Mouse (Mus musculus): Measurements from ENCODE around the gene Cmss1.

The Cmss1 gene

GRCm38 (mm10) chr16:57514371-57514770, 92.3 kb downstream of the Cmss1 start:
- no peak for DNase-seq (ENCODE audit: low read depth, low spot score)

GRCm38 (mm10) chr16:57513562-57513961, 93.1 kb downstream of the Cmss1 start:
- DNase-seq (ENCODE audit: low read depth, low spot score): no peak

DNA sequence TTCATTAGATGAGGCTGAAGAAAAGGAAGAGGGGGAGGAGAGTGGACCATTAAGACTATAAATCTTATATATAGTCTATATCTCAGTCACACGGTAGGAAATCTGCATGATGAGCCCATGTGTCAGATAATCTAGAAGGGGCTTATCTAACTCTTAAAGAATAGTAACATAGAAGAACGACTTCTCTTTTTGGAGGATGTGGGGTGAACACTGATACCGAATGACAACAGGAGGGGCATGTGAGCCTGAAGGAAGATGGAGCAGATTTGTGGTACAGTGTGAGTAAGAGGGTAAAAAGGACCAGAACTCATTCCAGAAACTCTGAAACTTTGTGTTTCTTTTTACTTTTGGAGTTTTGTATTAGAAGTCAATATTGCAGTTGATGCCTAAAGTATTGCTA, 97.6 kb downstream of the Cmss1 start:
- DNase-seq (ENCODE audit: low read depth, low spot score): no peak

GRCm38 (mm10) chr16:57508351-57508750, 98.3 kb downstream of the Cmss1 start:
- DNase-seq (ENCODE audit: low read depth, low spot score): no peak

DNA sequence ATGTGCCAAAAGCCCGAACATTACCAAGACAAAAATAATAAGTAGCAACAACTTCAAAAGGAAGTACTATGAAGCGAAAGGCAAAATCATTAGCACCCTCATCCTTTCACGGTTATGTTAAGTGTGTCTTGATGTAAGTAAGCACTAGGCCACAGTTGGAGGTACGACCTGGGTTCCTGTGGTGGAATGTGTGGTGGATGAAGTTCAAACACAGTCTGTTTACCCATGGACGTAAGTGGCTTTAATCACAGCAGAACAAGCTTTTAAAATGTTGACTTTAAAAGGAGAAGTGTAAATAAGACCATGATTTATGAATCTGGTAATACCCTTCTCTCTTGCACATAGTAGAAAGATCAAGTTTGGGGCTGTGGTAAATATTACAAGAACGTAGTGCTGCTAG, 100.5 kb downstream of the Cmss1 start:
- DNase-seq (ENCODE audit: low read depth, low spot score): no peak

- no peak for DNase-seq (ENCODE audit: low read depth, low spot score)
Observed at GRCm38 (mm10) chr16:57504728-57505127, 101.9 kb downstream of the Cmss1 start.

GRCm38 (mm10) chr16:57502761-57503160, 103.9 kb downstream of the Cmss1 start:
- DNase-seq (ENCODE audit: low read depth, low spot score): no peak

DNA sequence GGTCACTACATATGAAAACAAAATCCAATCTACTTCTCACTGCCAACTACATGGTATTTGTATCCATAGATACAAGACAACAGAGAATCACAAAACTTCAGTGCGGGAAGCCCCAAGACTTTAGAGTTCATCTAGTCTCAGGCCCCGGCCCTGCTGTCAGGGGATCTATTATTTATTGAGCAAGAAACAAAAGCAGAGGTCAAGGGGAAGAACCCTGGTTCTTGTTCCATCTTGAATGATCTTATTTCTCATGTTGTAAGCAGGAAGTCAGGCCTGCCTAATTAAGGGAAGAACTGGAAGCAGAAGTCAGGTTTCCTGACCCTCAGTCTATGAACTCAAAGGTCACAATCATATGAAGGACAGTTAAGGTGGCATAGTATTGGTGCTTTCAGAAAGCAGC, 104.4 kb downstream of the Cmss1 start:
- DNase-seq (ENCODE audit: low read depth, low spot score): no peak

DNA sequence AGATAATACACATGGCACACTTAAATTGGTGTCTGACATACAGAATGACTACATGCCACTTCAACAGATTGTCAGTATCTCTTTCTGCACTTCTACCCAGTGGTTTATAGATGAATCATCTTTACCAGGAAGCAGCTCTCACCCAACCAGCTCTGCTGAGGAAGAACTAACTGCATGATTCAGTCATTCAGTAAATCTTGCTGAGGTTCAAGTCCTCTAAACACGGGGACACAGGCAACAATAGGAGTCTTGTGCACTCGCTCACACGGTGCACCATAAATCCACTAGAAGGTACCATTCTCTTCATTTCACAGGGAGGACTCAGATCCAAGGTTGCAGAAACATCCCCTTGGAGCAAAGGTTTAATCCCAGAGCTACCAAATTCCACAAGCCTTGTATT, 105.8 kb downstream of the Cmss1 start:
- no peak for DNase-seq (ENCODE audit: low read depth, low spot score)

- DNase-seq (ENCODE audit: low read depth, low spot score): no peak
Observed at GRCm38 (mm10) chr16:57496437-57497173, 110.1 kb downstream of the Cmss1 start.

- DNase-seq (ENCODE audit: low read depth, low spot score): no peak
Observed at GRCm38 (mm10) chr16:57495476-57496203, 111.0 kb downstream of the Cmss1 start.

- no peak for DNase-seq (ENCODE audit: low read depth, low spot score)
Observed at GRCm38 (mm10) chr16:57491853-57492252, 114.8 kb downstream of the Cmss1 start.

DNA sequence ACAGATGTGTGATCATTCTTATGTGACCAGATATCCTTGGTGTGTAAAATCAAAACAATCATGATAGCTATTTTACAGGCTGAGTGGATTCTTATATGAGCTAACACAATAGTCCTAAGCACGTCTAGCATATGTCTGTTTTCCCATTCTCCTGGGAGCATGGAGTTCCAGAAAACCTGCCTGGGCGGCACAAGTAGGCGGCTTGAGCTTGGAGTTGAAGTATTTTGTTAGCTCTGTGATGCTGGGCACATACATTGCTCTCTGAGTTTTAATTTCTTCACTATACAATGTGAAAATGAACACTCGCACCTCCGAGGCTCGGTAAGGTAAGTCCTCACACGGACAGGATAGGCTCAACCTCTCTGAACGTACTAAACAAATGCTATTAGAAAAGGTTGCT, 116.0 kb downstream of the Cmss1 start:
- no peak for DNase-seq (ENCODE audit: low read depth, low spot score)

GRCm38 (mm10) chr16:57488661-57489060, 118.0 kb downstream of the Cmss1 start:
- no peak for DNase-seq (ENCODE audit: low read depth, low spot score)

GRCm38 (mm10) chr16:57486266-57486665, 120.4 kb downstream of the Cmss1 start:
- DNase-seq (ENCODE audit: low read depth, low spot score): no peak

- DNase-seq (ENCODE audit: low read depth, low spot score): no peak
Observed at GRCm38 (mm10) chr16:57485265-57485664, 121.4 kb downstream of the Cmss1 start.

- no peak for DNase-seq (ENCODE audit: low read depth, low spot score)
Observed at GRCm38 (mm10) chr16:57484043-57484795, 122.4 kb downstream of the Cmss1 start.

DNA sequence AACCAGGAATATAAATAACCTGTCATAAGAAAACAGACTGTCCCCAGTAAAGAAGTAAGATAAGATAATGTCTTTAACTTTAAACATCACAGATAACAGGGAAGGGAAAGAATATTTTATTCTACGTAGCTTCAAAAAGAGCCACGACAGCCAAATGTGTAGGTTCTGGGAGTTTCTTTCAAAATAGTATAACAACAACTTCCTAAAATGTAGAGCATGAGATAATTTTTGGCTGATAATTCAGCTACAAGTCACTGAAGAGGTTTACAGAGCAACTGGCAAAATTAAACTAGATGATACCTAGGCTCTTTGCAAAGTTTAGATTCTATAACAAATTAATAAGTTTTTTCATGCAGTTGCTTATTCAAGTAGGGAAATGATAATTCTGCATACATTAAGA, 123.2 kb downstream of the Cmss1 start:
- DNase-seq (ENCODE audit: low read depth, low spot score): no peak

DNA sequence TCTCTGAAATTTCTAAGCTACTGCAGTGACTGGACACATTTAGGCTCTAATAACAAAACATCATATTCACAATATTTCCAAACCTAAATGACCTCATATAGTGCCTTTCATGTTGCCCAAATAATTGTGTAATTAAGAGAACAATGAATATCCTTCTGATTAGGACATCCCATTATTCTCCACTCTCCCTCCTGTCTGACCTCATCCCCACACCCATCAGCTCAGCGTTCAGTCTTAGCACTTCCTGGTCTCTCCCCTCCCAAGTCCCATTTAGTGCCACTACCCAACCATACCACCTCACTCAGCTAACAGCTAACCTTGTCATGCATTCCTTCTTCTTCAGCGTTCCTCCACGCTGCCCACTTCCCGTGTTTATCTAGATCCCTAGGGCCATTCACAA, 123.8 kb downstream of the Cmss1 start:
- no peak for DNase-seq (ENCODE audit: low read depth, low spot score)

- no peak for DNase-seq (ENCODE audit: low read depth, low spot score)
Observed at GRCm38 (mm10) chr16:57482264-57482663, 124.4 kb downstream of the Cmss1 start.

GRCm38 (mm10) chr16:57479776-57480175, 126.9 kb downstream of the Cmss1 start:
- no peak for DNase-seq (ENCODE audit: low read depth, low spot score)

- no peak for DNase-seq (ENCODE audit: low read depth, low spot score)
Observed at GRCm38 (mm10) chr16:57478451-57478850, 128.2 kb downstream of the Cmss1 start.
